Mouse (Mus musculus) ES-Bruce4 (cell line): Measurements from ENCODE around the gene Serpina1b.
"Not testable (repeated sequence)": the region's sequence is repeated elsewhere in the genome, so short reads cannot be mapped to it uniquely, and the experiment has no call there.

ENCODE experiments used
- CTCF ChIP-seq: IDR thresholded peaks from one replicate; pipeline ENCODE4 v1.8.1; 2011; ENCODE audit warnings: low read depth, low read length
- EP300 ChIP-seq: IDR thresholded peaks from 2 replicates; pipeline ENCODE4 v1.6.1; 2011; ENCODE audit warnings: low read depth, low read length; ENCODE audit not compliant: insufficient read depth
- POLR2A ChIP-seq: IDR thresholded peaks from one replicate; pipeline ENCODE4 v1.8.1; 2011; ENCODE audit warnings: low read length; ENCODE audit not compliant: insufficient read depth

DNA sequence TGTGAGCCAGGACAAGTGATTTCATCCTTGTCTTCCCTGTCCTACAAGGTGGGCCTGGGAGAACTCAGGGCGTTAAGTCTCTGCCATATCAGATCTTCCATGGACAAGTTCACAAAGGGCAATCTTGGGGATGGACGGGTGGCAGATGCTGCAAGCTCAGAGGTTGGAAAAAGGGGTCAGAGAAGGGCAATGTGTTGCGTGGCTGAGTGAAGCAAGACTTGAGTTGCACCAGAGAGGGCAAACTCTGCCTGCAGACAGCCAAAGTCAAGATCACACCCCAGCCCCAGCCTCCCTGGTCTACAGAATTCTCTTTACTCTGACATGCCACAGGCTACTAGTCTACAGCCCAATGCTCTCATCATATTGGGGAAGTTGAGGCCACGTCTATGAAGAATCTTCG, 6.3 kb downstream of the Serpina1b start:
- not testable (repeated sequence) for TF ChIP-seq POLR2A, CTCF, EP300
